Mouse (Mus musculus): Measurements from ENCODE around the gene Tead3.

DNA sequence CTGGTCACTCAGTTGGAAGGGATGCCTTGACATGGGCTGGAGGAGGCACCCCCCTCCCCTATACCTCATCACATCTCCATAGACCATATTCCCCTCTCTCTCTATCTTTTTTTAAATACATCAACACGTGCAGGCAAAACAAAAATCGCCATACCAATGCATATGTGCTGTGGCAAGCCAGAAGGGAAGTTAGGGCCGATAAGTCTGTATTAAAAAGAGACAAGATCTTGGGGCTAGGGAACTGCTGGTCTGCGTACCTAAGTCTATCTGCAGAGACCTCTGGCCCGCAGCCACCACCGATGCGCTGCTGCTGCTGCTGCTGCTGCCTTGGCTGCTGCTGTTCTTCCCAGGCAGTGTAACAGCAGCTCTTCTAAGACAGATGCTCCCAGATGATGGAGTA is 44.4 kb upstream of the Tead3 start:
- TF ChIP-seq BHLHE40 (IDR thresholded peaks at IDR 0.05; ENCODE audit: low read depth, low read length) (no peak), TCF12 (IDR thresholded peaks at IDR 0.05; ENCODE audit: low read depth, low read length) (no peak), EP300 (IDR thresholded peaks at IDR 0.05; ENCODE audit: low read length) (no peak), POLR2A (IDR thresholded peaks at IDR 0.05; ENCODE audit: low read depth, low read length) (no peak), CHD2 (IDR thresholded peaks at IDR 0.05; ENCODE audit: low read length) (no peak), ZNF384 (IDR thresholded peaks at IDR 0.05; ENCODE audit: low read depth, low read length) (no peak), NRF1 (IDR thresholded peaks at IDR 0.05; ENCODE audit: low read depth, low read length) (no peak), POLR2AphosphoS2 (IDR thresholded peaks at IDR 0.05; ENCODE audit: low read depth, low read length) (no peak)
